Mouse (Mus musculus) G1E-ER4 (cell line): ENCODE data around the gene Eef1a1. TPM values are rescaled to one million over a fixed set of nuclear protein-coding genes. Genes with fewer than 3 reads are reported as not detected.

Experiments
- GATA1 ChIP-seq: IDR thresholded peaks from one replicate; pipeline ENCODE4 v1.8.0; 2012; ENCODE audit warnings: low read length, inconsistent platforms
- polyA plus RNA-seq: library from polyadenylated mRNA; stranded (reverse); fragments of >175 nt; gene quantifications from 2 replicates; pipeline ENCODE4 v1.2.3, GENCODE M21; 2012

The Eef1a1 gene
- polyA plus RNA-seq: 294 and 530 TPM in 2 replicates

- TF ChIP-seq GATA1: no peak
Observed at GRCm38 (mm10) chr9:78488890-78489420, at the start of gene Eef1a1. TSS of gene Eef1a1 (minus strand) at chr9:78489151.

DNA sequence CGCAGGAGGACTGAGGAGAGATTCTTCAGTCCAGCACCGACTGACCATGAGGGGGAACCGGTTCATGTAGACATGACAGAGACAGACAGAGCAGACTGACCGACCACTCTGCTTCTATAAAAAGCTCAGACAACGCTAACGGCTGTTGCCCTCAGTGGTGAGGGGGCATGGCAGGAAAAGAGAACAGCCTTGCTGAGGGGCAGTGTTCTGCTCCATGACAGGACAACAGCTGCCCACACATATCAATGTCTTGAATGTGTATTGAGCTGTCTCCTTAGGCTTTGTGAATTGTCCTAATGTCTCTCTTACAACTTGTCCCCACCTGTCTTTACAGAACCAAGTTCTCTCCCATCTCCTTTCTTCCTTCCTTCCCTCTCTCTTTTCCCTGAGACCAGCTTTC lies 49.5 kb upstream of the Eef1a1 start:
- TF ChIP-seq GATA1: no peak

DNA sequence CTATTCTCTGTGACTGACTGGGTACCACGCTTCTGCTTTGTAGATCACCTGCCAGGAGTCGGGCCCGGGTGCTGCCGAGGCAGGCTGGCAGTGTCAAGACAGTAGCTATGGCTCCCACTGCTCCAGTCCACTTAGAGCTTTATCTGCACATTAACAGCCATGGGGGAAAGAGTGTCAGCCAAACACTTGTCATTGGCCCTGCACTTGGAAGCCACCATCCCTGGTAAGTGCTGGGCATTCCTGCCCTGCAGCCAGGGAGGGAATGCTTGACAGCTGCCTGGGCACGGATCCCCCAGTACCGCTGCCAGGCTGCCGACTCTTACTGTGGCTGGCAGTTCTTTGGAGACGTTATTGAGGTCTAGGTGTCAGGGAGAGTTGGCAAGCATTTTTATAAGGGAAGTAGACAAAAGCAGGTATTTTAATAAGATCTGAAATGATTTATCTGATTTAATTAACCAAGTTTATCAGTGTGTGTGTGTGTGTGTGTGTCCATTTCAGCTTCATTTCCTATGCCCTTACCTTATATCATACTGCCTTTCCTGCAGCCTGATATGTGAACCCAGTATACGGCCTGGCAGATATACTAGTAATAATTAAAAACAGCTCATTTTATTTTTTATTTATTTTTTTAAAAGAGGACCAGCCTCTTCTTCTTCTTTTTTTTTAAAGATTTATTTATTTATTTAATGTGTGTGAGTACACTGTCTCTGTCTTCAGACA lies 48.4 kb upstream of the Eef1a1 start:
- no peak for TF ChIP-seq GATA1

GRCm38 (mm10) chr9:78534606-78535005 lies 45.7 kb upstream of the Eef1a1 start:
- no peak for TF ChIP-seq GATA1

- TF ChIP-seq GATA1: no peak
Observed at GRCm38 (mm10) chr9:78533296-78533935, 44.5 kb upstream of the Eef1a1 start.

DNA sequence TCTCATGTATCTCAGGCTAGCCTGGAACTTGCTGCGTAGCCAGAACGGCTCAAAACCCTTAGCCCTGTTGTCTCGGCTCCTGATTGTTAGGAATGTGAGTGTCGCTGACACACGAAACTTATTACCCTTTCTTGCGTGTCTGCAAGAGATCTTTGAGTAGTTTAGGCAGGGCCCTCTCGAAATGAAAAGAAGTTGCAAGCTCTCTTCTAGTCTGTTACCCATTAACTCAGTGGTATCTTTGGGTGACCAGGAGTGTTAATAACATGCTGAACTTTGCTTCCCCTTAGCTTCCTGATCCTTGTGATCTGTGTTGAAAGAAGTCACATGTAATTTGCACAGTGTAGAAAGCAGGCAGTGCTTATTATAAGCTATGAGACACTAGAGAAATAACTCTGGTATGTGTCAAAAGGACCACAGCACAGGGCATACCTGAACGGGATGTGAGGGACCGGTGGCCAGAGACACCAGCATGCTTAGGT lies 43.4 kb upstream of the Eef1a1 start:
- no peak for TF ChIP-seq GATA1

DNA sequence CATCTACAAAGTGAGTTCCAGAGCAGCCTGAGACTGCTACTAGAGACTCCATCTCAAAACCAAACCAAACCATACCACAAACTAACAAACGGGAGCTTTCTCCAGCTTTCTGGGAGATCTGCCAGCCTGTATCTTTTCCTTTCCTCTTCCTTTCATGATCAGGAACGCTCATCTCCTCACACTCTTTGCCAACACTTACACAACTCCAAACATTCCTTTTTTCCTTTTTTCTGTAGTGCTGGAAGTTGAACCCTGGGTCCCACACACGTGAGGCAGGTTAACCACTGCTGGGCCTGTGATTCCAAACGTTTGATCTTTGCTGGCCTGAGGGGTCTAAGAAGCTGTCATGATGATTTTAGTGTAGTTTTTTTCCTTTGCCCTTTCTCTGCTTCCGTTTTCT lies 42.9 kb upstream of the Eef1a1 start:
- no peak for TF ChIP-seq GATA1

- no peak for TF ChIP-seq GATA1
Observed at GRCm38 (mm10) chr9:78527767-78528381, 38.9 kb upstream of the Eef1a1 start.

- TF ChIP-seq GATA1: no peak
Observed at GRCm38 (mm10) chr9:78527301-78527761, 38.4 kb upstream of the Eef1a1 start.

- no peak for TF ChIP-seq GATA1
Observed at GRCm38 (mm10) chr9:78526206-78526605, 37.3 kb upstream of the Eef1a1 start.

- TF ChIP-seq GATA1: no peak
Observed at GRCm38 (mm10) chr9:78525451-78526135, 36.6 kb upstream of the Eef1a1 start.

DNA sequence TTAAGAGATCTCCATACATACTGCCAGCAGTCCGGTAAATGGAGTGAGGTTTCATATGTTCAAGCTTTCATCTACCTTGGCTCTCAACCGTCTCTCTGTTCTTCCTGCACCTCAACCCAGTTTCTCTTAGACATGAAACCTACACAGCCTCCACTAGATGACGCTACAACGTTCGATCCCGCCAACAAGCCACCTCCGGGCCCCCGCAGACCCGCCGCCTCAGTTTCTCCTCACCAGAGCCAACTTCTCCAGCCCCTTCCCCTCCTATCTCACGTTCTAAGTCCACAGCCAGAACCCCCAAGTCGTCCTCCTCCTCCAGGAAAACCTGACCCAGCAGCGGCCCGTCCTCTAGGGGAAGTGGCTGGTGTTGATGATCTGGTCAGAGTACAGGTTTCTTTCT lies 32.7 kb upstream of the Eef1a1 start:
- no peak for TF ChIP-seq GATA1

DNA sequence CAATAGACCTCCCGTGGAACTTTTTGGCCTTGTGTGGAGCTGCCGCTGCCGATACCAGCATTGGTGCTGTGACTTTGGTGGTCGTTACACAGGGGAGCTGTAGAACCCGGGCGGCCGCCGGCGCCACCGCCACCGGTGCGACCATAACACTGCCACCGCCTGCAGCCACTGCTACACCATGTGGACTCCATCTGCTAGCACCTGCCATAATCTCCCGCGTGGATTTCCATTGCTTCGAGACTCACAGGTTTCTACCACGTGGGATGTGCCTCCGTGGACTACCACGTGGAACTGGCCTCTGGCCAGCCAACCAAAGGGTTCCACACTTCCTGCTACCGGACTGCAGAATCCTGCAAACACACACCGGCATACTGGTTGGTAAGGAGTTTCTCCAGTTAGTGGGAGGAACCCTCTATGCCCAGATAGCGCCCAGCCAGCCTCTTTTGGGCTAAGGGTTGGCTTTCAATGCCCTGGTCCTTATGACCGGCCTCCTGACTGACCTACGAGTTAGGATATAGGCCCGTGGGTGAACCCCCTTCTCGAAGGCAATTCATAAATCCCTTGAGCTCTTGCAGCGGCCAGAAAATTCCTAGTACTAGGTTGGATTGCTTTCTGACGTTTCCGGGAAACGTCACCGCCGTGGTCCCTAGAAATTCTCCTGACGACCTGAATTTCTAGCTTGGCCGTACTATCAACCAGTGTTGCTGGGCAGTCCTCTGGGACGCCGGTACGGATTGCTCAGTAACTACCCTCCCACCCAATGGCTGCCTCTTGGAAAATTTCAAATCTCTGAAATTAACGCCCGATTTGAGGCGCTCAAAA lies 32.0 kb upstream of the Eef1a1 start:
- TF ChIP-seq GATA1: no peak

DNA sequence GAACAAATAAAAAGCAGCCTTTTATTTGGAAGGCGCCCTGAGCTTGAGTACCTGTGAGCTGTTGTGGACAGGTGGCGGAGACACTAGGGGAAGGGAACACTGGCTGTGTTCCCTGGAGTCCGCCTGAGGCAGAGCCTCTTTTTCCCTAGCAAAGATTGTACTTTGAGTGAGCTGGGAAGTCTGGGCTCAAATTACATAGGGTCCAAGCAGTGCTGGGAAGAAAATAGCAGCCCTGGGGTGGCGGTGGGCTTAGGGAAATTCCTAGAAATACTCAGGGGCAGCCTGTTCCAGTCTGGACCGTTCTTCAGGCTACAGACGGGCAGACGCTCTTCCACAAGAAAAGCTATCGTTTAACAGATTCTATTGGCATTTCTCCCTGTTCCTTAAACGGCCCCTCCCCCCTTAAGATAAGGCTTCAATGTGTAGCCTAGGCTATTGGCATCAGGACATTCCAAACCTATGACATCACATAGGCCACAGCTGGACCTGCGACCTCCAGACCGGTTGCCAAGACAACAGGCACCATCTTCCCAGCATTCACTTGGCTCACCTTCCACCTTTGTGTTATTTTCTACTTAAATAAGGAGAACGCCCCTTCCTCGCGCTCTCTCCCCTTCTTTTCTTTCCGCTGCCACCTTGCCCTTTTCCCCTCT lies 31.3 kb upstream of the Eef1a1 start:
- TF ChIP-seq GATA1: no peak
